Mouse (Mus musculus) urinary bladder, postnatal 36 days (tissue): Measurements from ENCODE around the gene Plod2.

Experiments
- DNase-seq, 2 experiments: peaks; one replicate each; pipeline ENCODE4 v3.0.0; 2022; ENCODE audit warnings: low spot score in 2 of 2, mixed read lengths in 1 of 2

Plod2 gene

DNA sequence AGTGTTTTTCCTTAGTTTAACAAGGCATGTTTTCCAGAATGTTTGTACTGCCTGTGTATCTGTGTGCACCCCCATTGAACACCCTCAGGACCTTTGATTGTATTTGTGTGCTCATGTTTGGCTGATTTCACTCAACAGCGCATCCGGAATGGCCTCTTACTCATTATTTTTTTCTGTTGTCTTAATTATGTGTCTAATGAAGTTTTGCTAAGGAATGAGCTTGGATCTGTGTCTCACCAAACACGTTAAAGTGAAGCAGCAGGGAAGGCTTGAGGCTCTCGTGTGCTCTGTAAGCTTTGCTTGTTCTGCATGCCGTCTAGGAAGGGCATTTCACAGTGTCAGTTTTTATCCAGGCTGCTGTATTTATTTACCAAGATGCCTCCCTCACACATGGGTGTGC, 59.5 kb downstream of the Plod2 start:
- no peak for DNase-seq

DNA sequence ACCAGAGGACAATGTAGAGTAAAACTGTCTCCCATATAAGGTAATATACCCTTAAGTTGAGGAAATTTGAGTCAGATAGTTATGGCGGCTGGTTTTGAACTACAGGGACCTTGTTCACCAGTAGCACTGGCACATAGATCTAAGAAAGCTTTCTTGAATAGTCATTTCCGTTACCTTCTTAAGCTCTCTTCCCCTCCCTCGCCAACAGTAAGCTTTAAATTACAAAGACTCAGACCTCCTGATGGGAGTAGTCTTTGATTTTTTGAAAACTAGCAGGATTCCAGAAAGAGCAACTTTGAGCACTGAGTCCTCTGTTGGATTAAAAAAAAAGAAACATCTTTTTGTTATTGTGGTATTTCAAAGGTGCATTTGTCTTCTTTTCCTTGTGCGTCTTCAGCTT, 61.5 kb downstream of the Plod2 start:
- no peak for DNase-seq

GRCm38 (mm10) chr9:92610628-92611267, 68.7 kb downstream of the Plod2 start:
- peak in 1 of 2 experiments; percentile 35 for DNase-seq

GRCm38 (mm10) chr9:92612641-92613040, 70.6 kb downstream of the Plod2 start:
- DNase-seq: peak in 1 of 2 experiments; percentile 15

DNA sequence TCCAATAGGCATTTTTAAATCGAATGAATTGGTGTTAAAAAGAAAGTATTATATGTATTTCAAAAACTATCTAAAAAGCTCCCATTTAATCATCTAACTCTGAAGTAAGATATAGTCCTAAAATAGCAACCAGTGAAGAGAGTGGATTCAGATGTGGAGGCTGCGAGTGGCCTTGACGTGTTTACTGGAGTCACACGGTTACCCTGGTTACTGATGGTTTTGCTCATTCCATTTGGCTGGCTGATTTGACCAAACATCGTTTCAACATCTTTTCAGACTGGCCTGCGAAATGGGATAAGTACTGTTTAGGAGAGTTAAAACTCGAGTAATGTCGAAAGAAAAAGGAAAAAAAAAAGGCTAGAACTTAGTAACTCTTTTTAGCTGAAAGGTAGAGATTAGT, 71.2 kb downstream of the Plod2 start:
- DNase-seq: no peak

GRCm38 (mm10) chr9:92616418-92616817, 74.4 kb downstream of the Plod2 start:
- no peak for DNase-seq

DNA sequence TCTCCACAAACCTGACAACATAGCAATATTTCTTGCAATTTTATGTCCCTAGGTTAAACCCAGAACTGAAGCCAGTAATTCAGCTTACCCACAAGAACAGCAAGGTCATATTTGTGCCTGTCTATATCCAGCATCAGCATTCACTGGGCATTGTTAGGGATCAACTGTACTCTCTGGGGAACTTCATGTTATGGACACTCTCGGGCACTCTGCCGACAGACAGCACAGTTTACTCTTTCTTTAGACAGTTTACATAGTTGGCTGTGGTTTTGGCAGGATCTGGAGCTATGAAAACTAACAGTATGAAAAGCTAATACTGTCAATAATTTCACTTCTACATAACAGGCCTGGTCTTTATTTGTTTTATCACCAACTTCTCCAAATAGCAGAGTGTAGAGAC, 75.4 kb downstream of the Plod2 start:
- peak in 1 of 2 experiments; percentile 11 for DNase-seq

- DNase-seq: no peak
These were observed 78.1 kb downstream of the Plod2 start for GRCm38 (mm10) chr9:92620088-92620487.

DNA sequence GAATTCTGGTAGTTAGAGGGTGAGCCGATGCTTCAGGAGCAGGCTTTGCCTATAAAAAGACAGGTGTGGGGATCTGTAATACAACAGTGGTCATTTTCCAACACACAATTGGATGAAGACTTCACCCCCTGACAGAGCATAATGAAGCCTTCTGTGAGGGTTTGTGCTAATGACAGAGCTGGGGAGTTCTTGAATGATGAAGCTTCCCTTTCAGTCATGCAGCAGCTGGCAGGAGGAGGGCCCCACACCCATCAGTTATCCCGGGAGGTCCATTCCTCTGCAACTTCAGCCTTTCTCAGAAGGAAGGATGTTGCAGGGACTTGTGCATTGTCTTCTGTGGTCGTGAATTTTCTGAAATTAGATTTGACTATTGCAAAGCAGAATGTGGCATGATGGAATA, 79.2 kb downstream of the Plod2 start:
- DNase-seq: no peak

GRCm38 (mm10) chr9:92621878-92622282, 79.9 kb downstream of the Plod2 start:
- no peak for DNase-seq

- DNase-seq: no peak
These were observed 92.8 kb downstream of the Plod2 start for GRCm38 (mm10) chr9:92634792-92635191.

- peak in 1 of 2 experiments; percentile 5 for DNase-seq
These were observed 97.3 kb downstream of the Plod2 start for GRCm38 (mm10) chr9:92639200-92639897.

GRCm38 (mm10) chr9:92641717-92642116, 99.7 kb downstream of the Plod2 start:
- no peak for DNase-seq
